Mouse (Mus musculus): ENCODE measurements around the gene Tcte2.

GRCm38 (mm10) chr17:13749027-13749426, 12.6 kb downstream of the Tcte2 start:
- TF ChIP-seq CTCF (IDR thresholded peaks at IDR 0.05; ENCODE audit: extremely low read depth, insufficient read depth, low read length) (no peak), POLR2A (IDR thresholded peaks at IDR 0.05; ENCODE audit: extremely low read depth, insufficient read depth, low read length) (no peak)
